Mouse (Mus musculus) neural tube, embryonic 11.5 days (tissue): ENCODE measurements around the gene Galnt7. TPM values are rescaled to one million over a fixed set of nuclear protein-coding genes. Genes with fewer than 3 reads are reported as not detected.

ENCODE experiments used
- ATAC-seq: fragments of 200-750 bp; cut with Nextera tagmentation; 2 replicates; pipeline ENCODE4 v1.8.0; 2017; ENCODE audit warnings: moderate number of reproducible peaks, mild to moderate bottlenecking, moderate TSS enrichment, moderate library complexity; ENCODE audit not compliant: insufficient read depth, low FRiP score, low TSS enrichment
- DNase-seq: peaks from one replicate; pipeline ENCODE4 v3.0.0-alpha.2; 2015; ENCODE audit warnings: low spot score
- H3K27ac ChIP-seq: fragments of 300-500 bp; sonication (generic); 2 replicates; pipeline ENCODE4 v1.5.1; 2014; ENCODE audit warnings: low read depth, mild to moderate bottlenecking, low read length
- H3K27me3 ChIP-seq: fragments of 300-500 bp; sonication (generic); 2 replicates; pipeline ENCODE4 v1.6.1; 2014; ENCODE audit warnings: mild to moderate bottlenecking, low read length, mixed read lengths; ENCODE audit not compliant: control insufficient read depth, insufficient read depth
- H3K36me3 ChIP-seq: fragments of 300-500 bp; sonication (generic); 2 replicates; pipeline ENCODE4 v1.6.1; 2014; ENCODE audit warnings: mild to moderate bottlenecking, low read length, moderate library complexity, mixed read lengths; ENCODE audit not compliant: control insufficient read depth, insufficient read depth
- H3K4me1 ChIP-seq: fragments of 300-500 bp; sonication (generic); 2 replicates; pipeline ENCODE4 v1.6.1; 2014; ENCODE audit warnings: low read length, mixed read lengths; ENCODE audit not compliant: control insufficient read depth, insufficient read depth
- H3K4me2 ChIP-seq: fragments of 300-500 bp; sonication (generic); 2 replicates; pipeline ENCODE4 v1.6.1; 2014; ENCODE audit warnings: low read depth, mild to moderate bottlenecking, moderate library complexity
- H3K4me3 ChIP-seq: fragments of 300-500 bp; sonication (generic); 2 replicates; pipeline ENCODE4 v1.5.1; 2014; ENCODE audit warnings: low read depth, low read length
- H3K9ac ChIP-seq: fragments of 300-500 bp; sonication (generic); 2 replicates; pipeline ENCODE4 v1.6.1; 2014; ENCODE audit warnings: mild to moderate bottlenecking, low read length
- H3K9me3 ChIP-seq: fragments of 300-500 bp; sonication (generic); 2 replicates; pipeline ENCODE4 v1.6.1; 2016; ENCODE audit warnings: low read length; ENCODE audit not compliant: control insufficient read depth
- WGBS: fragments of 180-500 bp; shearing (Covaris S2); extraction: QIAGEN DNeasy Blood & Tissue Kit; methylation state at CpG from one replicate; pipeline ENCODE4 v1.1.7; 2014; 5-methylcytosine and 5-hydroxymethylcytosine counted together
- polyA plus RNA-seq: library from polyadenylated mRNA; unstranded; fragments of >200 nt; fragmentation: Nextera tagmentation; extraction: Ambion mirVana; gene quantifications from 2 replicates; pipeline ENCODE4 v1.2.1, GENCODE M21; 2014

The Galnt7 gene
- polyA plus RNA-seq, 1 experiment from 2014 or later = 20.1 TPM

- no peak overlapping the region for H3K9ac ChIP-seq
- 91% methylated on average over 15 of the region's 15 CpGs for WGBS
- H3K36me3 ChIP-seq = no peaks in the 10 kb centered on the region
- no peaks in the 10 kb centered on the region for H3K4me1 ChIP-seq
- H3K9me3 ChIP-seq = no peaks in the 10 kb centered on the region
- H3K4me2 ChIP-seq = no peak overlapping the region
- no peak overlapping the region for H3K4me3 ChIP-seq
- H3K27me3 ChIP-seq = no peaks in the 10 kb centered on the region
- DNase-seq (no peak), ATAC-seq (no peak)
- H3K27ac ChIP-seq = no peak overlapping the region
Measured at GRCm38 (mm10) chr8:57637599-57638280, 15.1 kb downstream of the Galnt7 start.

- ATAC-seq (no peak), DNase-seq (no peak)
- no peaks in the 10 kb centered on the region for H3K36me3 ChIP-seq
- no peak overlapping the region for H3K9ac ChIP-seq
- H3K4me3 ChIP-seq = no peak overlapping the region
- H3K9me3 ChIP-seq = no peaks in the 10 kb centered on the region
- H3K4me1 ChIP-seq = no peaks in the 10 kb centered on the region
- H3K27me3 ChIP-seq = no peaks in the 10 kb centered on the region
- WGBS = 90% methylated on average over 11 of the region's 11 CpGs
- no peak overlapping the region for H3K4me2 ChIP-seq
- H3K27ac ChIP-seq = no peak overlapping the region
Measured at GRCm38 (mm10) chr8:57636698-57637097, 16.1 kb downstream of the Galnt7 start.

GRCm38 (mm10) chr8:57636281-57636680 lies 16.6 kb downstream of the Galnt7 start:
- Histone ChIP-seq H3K9me3 (no peaks in the 10 kb centered on the region), H3K36me3 (no peaks in the 10 kb centered on the region), H3K27ac (no peak overlapping the region), H3K4me3 (no peak overlapping the region), H3K27me3 (no peaks in the 10 kb centered on the region), H3K9ac (no peak overlapping the region), H3K4me1 (no peaks in the 10 kb centered on the region), H3K4me2 (no peak overlapping the region)
- WGBS = 77% methylated on average over 3 of the region's 3 CpGs
- no peak for ATAC-seq
- DNase-seq = no peak

- ATAC-seq = no peak
- DNase-seq = no peak
- no peaks in the 10 kb centered on the region for H3K27me3 ChIP-seq
Measured at GRCm38 (mm10) chr8:57631780-57632179, 21.1 kb downstream of the Galnt7 start.

GRCm38 (mm10) chr8:57630148-57630547 lies 22.7 kb downstream of the Galnt7 start:
- no peaks in the 10 kb centered on the region for H3K9me3 ChIP-seq
- no peak overlapping the region for H3K27ac ChIP-seq
- H3K36me3 ChIP-seq = no peaks in the 10 kb centered on the region
- no peak overlapping the region for H3K4me2 ChIP-seq
- 92% methylated on average over 8 of the region's 8 CpGs for WGBS
- H3K4me3 ChIP-seq = no peak overlapping the region
- no peak for ATAC-seq
- no peaks in the 10 kb centered on the region for H3K4me1 ChIP-seq
- no peaks in the 10 kb centered on the region for H3K27me3 ChIP-seq
- H3K9ac ChIP-seq = no peak overlapping the region
- DNase-seq = no peak

More at GRCm38 (mm10) chr8:57631780-57632179, 21.1 kb downstream of the Galnt7 start:
- Histone ChIP-seq H3K4me3 (no peak overlapping the region), H3K4me1 (no peaks in the 10 kb centered on the region), H3K9me3 (no peaks in the 10 kb centered on the region), H3K36me3 (no peaks in the 10 kb centered on the region), H3K4me2 (no peak overlapping the region), H3K27ac (no peak overlapping the region), H3K9ac (no peak overlapping the region)
- WGBS = 81% methylated on average over 7 of the region's 7 CpGs

GRCm38 (mm10) chr8:57628787-57629664 lies 23.8 kb downstream of the Galnt7 start:
- ATAC-seq (no peak), DNase-seq (no peak)
- no peaks in the 10 kb centered on the region for H3K9me3 ChIP-seq
- H3K27ac ChIP-seq = no peak overlapping the region
- no peak overlapping the region for H3K4me3 ChIP-seq
- WGBS = 88% methylated on average over 6 of the region's 6 CpGs
- no peaks in the 10 kb centered on the region for H3K27me3 ChIP-seq
- H3K9ac ChIP-seq = no peak overlapping the region
- no peaks in the 10 kb centered on the region for H3K4me1 ChIP-seq
- no peaks in the 10 kb centered on the region for H3K36me3 ChIP-seq
- no peak overlapping the region for H3K4me2 ChIP-seq

- DNase-seq (no peak), ATAC-seq (no peak)
Measured at GRCm38 (mm10) chr8:57627946-57628786, 24.7 kb downstream of the Galnt7 start.

GRCm38 (mm10) chr8:57623955-57624354 lies 28.9 kb downstream of the Galnt7 start:
- H3K27me3 ChIP-seq = no peaks in the 10 kb centered on the region
- ATAC-seq (no peak), DNase-seq (no peak)
- H3K9ac ChIP-seq = no peak overlapping the region
- no peaks in the 10 kb centered on the region for H3K4me1 ChIP-seq
- no peak overlapping the region for H3K27ac ChIP-seq
- H3K36me3 ChIP-seq = no peaks in the 10 kb centered on the region
- WGBS = 91% methylated on average over 4 of the region's 4 CpGs
- no peak overlapping the region for H3K4me2 ChIP-seq
- H3K9me3 ChIP-seq = no peaks in the 10 kb centered on the region
- H3K4me3 ChIP-seq = no peak overlapping the region

More at GRCm38 (mm10) chr8:57627946-57628786, 24.7 kb downstream of the Galnt7 start:
- Histone ChIP-seq H3K4me1 (no peaks in the 10 kb centered on the region), H3K27ac (no peak overlapping the region), H3K9ac (no peak overlapping the region), H3K36me3 (no peaks in the 10 kb centered on the region), H3K9me3 (no peaks in the 10 kb centered on the region), H3K27me3 (no peaks in the 10 kb centered on the region), H3K4me3 (no peak overlapping the region), H3K4me2 (no peak overlapping the region)
- WGBS = 90% methylated on average over 5 of the region's 5 CpGs
